Mouse (Mus musculus) E14TG2a.4 (cell line): ENCODE measurements around the gene Fndc8.

ENCODE experiments used
- CTCF ChIP-seq: conservative IDR thresholded peaks from 2 replicates; pipeline ENCODE4 v1.5.1; 2014; ENCODE audit warnings: low read length
- NANOG ChIP-seq: IDR thresholded peaks from 2 replicates; pipeline ENCODE4 v1.6.1; 2014; ENCODE audit warnings: borderline replicate concordance, low read length, mixed read lengths

DNA sequence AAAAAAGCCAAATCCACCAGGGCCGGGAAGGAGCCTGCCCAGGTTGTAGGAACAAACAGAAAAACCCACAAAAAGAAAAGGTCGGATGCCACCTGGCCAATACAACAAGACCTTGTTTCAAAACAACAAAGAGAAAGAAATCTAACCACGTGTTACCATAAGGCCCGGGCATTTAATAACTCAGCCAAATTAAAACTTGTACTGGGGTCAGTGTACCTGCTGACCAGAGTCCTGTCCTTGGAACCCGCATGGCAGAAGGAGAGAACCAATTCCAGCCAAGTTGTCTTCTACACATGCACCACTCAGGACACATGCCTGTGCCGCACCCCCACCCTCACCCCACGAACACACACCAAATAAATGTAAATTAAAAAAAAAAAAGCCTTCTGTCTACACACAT lies 39.0 kb upstream of the Fndc8 start:
- no peak for TF ChIP-seq NANOG
- no peak for TF ChIP-seq CTCF
